Mouse (Mus musculus) heart, adult 2 months (tissue): ENCODE results near the gene Tssk1.

ENCODE experiments used
- CTCF ChIP-seq: fragments of 200-600 bp; IDR thresholded peaks from 2 replicates; pipeline ENCODE4 v1.8.1; 2022; ENCODE audit warnings: antibody characterized with exemption, mild to moderate bottlenecking, moderate library complexity
- POLR2A ChIP-seq: fragments of 200-500 bp; IDR thresholded peaks from 2 replicates; pipeline ENCODE4 v1.6.1; 2011; ENCODE audit warnings: mild to moderate bottlenecking, low read depth, low read length, control low read depth; ENCODE audit not compliant: insufficient read depth

DNA sequence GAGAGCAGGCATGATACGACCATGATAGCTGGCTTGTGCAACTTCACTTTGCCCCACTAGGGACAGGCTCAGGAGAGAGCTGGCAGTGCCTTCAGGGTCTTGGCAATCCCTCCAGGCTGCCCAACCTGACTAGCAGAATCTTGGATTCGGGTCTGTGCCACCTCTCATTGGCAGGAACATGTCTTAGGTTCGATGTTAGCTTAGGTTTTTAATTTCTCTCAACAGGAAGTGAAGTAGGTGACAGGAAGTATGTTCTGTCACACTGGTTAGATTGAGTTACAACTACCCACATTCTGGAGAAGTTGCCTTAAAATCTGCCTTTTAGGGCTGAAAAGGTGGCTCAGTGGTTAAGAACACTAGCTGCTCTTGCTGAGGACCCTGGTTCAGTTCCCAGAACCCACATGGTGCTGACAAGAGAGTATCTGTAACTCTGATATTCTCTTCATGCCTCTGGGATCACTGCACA lies 40.5 kb downstream of the Tssk1 start:
- TF ChIP-seq POLR2A (no peak), CTCF (no peak)
